Mouse (Mus musculus) monocyte, adult 2 months (primary cell): Measurements from ENCODE around the gene Prdm13.

Source experiments
- DNase-seq, 2 experiments: peaks; one replicate each; pipeline ENCODE4 v3.0.0; 2022; ENCODE audit warnings: low spot score in 2 of 2, low read depth in 1 of 2

Gene Prdm13

DNA sequence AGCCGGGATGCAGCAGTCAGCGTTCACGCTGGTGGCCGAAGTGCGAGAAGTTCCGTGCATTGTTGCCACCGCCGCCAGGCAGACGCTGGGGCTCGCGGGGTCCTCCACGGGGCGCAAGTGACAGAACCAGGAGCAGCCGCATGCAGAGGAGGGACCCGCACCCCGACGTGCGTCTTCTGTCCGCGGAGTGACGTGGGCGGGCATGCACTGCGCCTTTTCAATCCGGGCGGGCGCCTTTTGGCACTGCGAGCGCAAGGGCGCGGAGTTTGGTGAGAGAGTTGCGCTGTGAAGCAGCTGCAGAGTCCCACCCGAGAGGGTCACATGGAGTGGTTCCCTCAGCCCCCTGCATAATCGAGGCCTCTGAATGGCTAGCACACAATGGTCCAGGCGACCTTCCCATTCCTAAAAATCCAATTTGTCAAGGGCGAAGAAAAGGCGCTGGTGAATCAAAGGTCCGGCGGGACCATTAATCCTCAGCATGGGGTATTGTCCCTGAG, at the start of gene Prdm13:
TSS of gene Prdm13 (minus strand) at position 369 of the 497 bp plus-strand sequence.
- no peak for DNase-seq

DNA sequence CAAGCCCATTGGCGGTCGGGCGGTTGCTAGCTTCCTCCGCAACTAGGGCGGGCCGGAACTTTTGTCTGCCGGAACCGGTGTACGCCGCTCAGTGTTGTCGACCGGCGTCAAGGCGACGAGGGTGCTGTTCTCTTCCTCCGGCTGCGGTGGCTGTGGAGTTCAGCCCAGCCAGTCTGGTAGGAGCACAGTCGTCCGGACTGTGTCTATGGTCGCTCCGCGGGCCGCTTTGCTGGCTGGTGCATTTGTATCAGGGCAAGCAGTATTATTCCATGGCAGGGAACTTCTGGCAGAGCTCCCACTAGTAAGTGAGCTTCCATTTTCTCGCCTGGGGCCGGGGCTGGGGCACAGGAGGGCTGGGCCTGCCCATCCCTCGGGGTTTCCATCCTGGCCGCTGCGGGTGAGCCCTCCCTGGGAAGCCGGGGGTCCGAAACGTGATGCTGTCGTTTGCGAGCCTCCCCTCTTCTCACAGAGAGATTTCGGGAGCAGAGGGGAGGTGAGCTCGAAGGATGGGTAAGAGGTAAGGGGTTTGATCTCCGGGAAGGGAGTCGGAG, 41.9 kb upstream of the Prdm13 start, which contains the start of gene Ccnc:
TSS of gene Ccnc (plus strand) at position 87 of the 551 bp plus-strand sequence.
- peak; percentile 77 to 82 for DNase-seq

DNA sequence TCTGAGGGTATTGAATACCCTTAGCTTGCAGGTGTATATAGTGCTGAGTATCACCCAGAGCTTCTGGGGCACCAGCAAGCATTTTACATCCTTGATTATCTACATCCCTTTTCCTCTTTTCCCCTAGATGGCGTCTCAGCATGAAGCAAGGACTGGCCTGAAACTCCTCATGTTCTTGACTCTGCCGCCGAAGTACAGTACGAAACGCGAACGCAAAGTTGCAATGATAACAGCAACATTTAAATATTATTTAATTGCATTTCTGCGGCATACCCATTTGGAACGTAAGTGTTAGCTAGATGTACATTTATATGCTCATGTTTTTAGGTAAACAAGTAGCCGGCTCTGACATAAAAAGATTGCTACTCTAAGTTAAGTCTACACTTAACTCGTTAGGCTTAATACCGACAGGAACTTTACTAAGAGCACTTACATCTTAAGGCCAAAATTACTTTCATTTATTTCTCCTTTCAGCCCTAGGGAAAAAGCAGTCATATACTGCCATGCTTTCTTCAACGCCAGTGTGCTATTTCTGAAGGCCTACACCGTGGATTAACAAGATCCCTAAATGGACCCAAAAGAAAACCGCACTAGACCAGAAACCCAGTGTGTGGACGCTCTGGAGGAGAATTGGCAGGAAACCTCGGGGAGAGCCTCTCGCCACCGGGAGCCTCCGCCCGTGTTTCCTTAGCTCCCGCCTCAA, 41.3 kb upstream of the Prdm13 start:
- DNase-seq: no peak

DNA sequence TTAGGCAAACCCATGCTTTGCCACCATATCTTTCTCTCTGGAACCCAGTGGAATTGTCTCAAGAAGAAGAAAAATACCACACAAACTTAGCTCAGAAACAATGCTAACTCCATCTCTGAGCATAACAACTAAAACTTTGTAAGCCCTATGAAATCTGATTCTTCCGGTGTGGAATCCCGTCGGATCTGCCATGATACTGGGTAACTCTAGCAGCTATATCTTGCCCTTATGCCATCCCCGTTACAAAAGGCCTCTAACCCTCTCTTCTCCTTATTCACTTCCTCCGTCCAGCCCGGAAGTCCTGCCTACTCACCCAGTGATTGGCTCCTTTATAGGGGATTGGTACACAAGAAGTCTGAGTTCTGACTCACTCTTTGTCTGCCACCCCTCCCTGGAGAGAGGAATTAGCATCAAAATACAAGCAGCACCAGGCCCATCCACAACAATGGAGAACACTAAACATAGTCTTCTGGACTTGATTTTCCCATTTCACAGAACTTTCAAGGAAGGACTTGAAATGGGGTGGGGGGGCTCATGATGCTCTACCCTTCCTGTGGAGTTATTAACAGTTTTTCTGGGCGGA, 37.1 kb upstream of the Prdm13 start:
- DNase-seq: no peak

DNA sequence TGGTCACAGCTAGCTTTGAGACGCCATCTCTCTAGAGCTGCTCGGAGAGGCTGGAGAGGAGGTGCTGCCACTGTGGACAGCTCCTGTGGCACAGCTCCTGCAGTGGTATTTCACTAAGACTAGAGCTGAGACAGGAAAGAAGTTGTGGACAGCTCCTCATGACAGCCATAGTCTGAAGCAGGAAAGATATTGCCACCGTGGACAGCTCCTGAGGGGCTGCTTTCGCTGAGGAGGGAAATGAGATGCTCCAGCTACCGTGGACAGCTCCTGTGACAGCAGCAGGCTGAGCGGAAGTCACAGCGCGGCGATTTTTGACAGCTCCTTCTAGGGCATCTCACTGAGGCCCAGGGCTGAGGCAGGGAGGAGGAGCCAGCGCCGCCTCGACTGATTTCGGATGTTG, 26.4 kb upstream of the Prdm13 start:
- DNase-seq: peak; percentile 41 to 47

DNA sequence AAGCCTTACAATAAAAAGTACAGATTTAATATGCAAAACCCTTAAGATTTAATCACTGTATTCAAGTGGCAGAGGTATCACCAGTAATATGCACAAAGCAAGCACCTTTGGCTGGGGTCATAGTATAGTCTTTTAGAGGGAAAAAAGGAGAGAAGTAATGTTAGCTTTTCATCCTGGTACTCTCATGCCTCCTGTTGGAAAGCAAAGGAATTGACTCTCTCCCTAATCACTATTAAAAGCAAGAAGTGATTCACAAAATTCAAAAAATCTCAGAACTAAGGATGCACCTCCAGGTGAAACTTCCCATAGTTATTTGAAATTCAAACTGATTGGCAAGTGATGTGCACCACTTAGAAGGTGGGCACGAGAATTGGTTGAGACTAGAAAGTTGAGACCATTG, 19.3 kb upstream of the Prdm13 start:
- DNase-seq: no peak

DNA sequence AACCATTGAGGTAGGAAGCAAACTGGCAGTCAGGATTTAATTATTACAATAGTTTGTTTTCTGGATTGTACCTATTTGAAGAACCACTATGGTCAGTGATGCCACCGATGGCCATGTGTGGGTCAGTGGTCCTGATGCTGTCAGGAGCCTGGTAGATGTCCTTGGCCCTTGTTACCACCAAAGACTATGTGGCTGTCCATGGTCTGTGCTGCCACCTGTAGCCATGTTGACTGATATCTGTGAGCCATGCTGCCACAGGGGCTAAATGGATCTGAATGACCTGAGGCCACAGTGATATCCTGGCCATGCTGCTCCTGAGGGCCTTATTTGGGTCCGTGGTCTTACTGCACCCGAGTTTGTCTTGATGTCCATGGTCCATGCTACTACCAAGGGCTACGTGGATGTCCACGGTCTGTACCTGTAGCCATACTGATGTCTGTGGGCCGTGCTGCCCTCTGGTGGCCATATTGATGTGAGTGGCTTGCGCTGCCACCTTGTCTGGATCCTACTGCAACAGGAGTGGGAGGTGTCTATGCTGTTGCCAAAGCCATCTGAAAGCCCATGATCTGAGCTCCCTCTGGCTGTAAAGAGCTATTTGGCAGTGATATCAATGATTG, 10.0 kb upstream of the Prdm13 start:
- DNase-seq: no peak

DNA sequence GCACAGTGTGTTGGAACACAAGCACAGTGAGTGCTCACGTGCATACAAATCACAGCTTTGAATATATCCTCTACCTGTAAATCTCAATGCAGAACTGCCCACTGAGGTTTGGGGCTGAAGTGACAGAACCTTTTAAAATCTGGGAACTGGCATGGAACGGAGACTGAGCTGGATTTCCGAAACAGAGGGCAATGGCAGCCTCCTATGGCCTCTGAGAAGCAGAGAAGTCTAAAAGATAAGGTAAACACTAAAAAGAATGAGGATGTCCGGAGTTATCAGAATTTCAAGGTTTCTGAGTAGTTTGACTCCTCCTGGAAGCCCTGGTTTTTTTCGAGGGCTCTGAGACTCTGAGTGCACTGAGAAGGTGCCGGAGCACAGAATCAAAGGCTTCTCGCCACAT, 4.5 kb upstream of the Prdm13 start:
- no peak for DNase-seq

DNA sequence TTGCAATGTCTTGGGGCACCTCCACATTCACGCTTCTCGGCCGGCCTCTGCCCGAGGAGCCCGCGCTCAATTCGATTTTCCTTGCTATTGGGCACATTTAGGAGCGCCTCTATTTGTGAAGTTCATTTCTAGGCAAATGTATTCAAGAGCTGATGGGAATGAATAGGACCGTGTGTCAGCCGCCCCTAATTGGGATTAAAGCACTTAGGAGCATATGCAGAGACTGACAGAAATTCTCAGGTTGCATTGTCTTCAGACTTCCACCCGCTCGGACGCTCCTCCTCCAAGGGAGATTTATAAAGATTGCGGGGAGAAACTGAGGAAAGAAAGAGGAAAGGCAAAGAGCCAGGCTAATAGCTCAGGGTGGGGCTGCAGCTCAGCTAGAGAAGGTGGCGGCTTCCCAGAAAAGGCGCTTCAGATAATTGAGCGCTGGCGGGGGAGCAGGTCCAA, 3.8 kb upstream of the Prdm13 start:
- DNase-seq: no peak

DNA sequence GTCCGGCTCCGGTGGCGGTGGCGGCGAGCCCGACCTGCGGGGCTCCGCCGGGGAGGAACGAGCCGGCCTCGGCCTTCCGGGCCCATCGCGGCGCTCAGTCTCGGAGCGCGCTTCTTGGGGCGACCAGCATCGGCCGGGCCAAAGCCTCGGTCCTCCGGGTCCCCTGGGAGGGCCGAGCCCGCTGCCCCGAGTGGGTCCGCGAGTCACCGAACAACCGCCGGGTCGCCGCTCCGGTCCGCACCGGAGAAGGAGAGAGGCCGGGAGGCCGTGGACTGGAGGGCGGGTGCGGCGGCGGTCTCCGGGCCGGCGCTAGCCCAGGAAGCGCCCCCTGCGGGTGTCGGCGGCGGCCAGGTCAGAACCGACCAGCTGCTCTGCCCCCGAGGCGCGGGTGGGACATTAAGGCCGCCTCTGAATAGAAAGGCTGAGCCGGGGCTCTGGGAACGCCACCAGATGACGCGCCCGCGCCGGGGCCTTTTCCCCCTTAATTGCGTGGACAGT, 3.0 kb upstream of the Prdm13 start:
- DNase-seq: no peak

DNA sequence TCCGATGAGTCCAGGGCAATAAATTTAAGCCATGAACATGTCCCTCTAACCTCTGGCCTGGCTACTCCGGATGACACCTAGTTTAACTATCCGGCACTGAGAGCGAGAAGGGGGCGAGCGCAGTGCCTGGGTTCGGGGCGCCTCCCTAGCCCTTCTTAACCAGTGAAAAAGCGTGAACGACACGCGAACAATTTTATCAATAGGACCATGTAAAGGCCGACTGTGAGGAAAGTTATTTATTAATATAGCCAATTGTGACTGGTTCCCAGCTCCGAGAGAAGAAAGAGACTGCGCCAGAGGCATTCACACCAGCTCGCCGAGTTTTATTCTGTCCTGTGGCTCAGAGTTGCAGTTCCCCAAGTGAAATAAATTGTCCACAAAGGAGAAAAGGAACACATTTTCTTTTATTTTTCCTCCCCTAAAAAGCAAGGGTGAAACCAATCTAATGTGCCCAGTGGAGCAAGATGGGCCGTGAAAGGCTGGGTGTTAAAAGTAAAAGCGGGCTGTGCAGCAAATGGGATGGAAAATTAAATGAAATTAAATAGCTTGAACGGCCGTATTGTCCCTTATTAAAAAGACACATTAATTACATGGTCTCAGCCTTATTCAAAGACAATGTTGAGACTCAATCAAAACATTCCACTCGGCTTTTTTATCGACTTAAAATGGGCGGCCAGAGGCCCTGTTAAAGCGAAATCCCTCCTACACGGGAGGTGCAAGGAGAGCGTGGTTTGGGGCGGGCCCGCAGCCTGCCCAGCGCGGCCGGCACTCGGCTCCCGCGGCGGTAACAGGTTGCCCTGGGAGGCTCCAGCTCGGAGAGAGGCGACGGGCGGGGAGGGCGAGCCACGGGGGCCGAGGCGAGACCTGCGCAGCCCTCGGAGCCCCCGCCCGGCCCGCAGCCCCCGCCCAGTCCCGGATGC, 2.3 kb upstream of the Prdm13 start:
- no peak for DNase-seq

DNA sequence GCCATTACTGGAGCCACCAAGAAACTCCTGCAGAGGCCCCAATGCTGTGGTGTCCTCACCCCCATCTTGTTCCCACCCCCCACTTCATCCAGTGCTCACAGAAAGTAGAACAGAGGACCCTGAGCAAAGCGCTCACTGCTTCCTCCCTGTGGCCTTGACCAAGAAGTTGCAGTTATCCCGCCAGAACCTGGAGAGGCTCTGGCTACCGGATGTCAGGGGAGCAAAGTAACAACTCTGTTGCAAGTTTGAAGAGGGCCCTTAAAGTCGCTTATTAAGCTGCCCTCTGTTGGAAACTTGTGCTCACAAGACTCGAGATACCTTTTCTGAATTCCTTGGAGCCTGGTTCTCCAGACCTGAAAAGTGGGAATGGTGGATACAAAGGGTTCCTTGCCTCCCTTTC, 1.2 kb upstream of the Prdm13 start:
- DNase-seq: no peak

DNA sequence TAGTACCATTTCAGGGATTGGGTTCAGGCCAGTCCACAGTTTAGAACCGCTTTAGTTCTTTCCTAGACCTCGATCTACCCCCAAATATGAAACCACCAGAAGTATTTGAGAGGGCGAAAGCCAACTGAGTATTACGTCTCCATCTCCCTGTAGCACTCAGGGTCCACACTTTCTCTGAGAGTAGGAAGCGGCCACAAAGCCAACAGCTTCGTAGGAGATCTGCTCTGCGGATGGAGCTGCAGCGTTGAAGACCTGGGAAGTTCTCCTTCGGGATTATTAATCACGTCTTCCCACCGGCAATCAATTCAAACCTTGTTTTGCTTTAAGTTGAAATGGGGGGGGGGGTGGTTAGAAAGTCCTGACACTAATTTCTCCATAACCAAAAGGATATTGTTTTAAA, 653 bp upstream of the Prdm13 start:
- no peak for DNase-seq

DNA sequence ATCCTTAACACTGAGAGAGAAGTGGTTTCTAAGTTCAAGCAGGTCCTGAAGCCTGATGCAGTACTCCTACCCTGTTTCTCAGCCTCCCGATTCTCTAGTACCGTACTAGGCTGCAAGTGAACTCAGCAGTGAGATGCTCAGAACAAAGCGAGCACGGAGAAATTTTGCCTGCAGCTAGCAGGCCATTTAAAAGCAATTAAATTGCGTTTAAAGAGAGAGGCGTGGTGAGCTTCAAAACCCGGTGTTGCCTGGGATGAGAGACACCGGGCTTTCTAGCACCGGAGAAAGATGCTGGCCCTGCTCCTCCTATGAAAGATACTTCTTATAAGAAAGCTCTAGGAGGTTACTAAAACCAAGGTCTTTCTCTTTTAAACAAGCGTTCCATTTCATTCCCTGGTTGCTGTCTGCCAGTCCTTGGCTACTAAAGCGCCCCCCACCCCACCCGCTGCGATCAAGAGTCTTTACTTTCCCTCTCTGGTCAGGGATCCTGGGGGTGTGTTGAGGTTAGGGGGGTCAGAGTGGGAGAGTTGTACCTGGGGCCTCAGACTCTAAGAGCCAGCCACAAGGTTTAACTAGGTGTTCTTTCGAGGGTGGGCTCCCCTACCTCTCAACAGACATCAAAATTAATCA, 1.3 kb downstream of the Prdm13 start:
- DNase-seq: no peak

DNA sequence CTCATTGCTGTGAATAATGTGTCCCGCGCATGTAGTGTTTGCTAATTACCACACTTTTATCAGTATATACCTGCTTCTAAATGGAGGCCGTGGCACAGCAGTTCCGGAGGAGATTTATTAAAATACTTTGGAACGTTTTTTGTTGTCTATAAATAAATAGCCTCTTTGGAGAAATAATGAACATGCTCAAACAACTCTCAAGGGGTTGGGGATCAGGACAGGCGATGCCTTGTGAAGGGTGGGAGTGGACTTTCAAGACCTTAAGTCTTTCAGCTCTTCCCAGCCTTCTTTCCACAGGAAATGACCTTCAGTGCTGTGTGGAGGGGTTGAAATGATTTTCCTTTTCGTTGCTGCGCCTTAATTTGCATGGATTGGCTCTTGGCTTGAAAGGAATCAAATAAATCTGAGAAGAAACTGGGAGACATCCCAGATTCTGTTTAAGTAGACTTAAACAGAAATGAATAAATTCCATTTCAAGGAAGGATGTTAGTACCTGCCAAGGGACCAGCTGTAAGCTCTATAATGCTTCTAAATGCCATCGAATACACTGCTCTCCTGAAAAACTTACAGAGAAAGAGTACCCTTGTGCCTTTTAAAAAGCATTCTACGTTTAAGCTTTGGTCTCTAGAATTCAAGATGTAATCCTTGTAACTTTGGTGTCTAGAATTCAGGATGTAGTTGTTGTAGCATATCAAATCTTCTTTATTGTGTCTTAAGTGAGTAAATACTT, 3.2 kb downstream of the Prdm13 start:
- no peak for DNase-seq

DNA sequence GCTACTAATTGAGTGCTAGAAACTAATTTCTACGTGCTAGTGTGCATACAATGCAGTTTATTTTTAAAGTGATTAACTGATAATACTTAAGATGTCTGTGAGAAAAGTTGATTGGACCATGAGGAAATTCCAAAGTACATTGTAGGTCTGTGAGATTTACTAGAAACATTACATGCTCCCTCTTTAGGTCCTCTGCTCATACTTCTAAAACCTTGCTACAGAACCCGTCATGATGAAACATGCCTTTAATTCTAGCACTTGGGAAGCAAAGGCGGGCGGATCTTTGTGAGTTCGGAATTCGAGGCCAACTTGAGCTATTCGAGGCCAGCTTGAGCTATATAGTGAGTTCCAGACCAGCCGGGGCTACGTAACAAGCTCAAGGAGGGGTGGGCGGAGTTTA, 4.8 kb downstream of the Prdm13 start:
- no peak for DNase-seq

DNA sequence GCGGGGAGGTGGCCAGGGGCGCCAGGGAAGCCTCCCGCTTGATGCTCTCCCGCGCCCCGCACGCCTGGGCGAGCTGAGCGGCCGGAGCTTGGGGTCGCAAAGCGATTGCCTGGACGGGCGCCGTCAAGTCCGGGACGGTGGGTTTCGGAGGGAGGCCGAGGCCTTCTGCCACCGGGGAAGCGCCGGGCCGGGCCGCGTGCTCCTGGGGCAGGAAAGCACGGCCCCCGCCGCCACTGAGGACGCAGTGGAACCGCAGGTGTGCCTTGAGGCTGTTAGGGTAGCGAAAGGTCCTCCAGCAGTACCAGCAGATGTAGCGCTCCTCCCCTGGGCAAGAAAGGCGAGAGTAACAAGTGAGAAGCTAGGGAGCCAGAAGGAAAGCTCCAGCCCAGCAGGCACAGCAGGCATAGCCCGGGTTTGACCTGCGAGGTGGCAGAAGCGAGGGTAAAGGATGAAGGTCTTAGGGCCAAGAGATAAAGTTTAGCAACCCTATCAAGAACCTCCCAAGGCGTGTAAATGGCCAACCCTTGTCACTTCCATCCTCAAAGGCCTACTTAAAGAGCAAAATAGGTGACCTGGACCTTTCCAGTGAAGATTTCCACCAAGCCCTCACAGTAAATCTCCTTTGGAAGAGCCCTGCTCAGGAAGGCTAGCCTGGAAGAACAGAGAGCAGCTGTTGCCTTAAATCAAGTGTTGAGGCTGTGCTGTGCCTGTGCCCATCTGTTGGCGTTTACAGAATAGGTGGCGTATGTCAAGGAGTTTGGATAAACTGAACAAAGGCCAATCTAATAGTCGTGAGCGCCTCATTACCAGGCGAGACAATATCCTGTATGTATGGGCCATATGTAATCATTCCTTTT, 5.9 kb downstream of the Prdm13 start:
- no peak for DNase-seq

DNA sequence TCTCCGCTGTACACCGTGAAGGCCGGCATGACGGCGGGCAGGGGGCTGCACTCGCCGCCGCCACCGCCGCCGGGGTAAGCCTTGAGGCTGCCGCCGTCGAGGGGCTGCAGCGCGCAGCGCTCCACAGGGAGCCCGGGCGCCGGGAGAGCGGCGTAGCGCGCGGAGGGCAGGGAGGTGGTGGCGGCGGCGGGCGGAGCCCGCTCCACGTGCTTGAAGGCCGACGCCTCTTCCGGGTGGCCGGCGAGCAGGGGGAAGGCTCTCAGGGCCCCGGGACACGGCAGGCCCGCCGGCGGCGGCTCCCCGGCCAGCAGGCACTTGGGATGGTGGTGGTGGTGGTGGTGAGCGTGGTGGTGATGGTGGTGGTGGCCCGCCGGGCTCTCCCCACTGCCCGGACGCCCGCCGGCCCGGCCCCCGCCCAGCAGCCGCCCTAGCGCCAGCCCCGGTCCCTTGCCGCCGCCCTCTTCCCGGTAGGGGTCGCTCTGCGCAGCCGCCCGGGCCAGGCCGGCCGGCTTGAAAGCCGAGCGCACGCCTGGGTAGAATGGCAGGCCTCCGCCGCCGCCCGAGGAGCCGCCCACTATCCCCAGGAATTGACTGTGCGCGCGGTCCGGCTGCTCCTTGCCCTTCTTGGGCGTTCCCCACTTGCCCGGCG, 6.7 kb downstream of the Prdm13 start:
- no peak for DNase-seq
